Mouse (Mus musculus) right cerebral cortex, postnatal 36 days (tissue): ENCODE data around the gene Havcr2.
A peak's percentile ranks its signal among the peaks of the same experiment; 100 is the strongest.
"Not testable (repeated sequence)": the region's sequence is repeated elsewhere in the genome, so short reads cannot be mapped to it uniquely, and the experiment has no call there.

Experiments used
- DNase-seq, 2 experiments: peaks; one replicate each; pipeline ENCODE4 v3.0.0; 2022; ENCODE audit warnings: low spot score in 2 of 2, mixed read lengths in 1 of 2

Havcr2 gene

GRCm38 (mm10) chr11:46454453-46455045, at the start of gene Havcr2:
Havcr2 (plus strand) TSS chr11:46454935.
- no peak for DNase-seq

- no peak for DNase-seq
These were observed 49.7 kb upstream of the Havcr2 start for GRCm38 (mm10) chr11:46404986-46405385.

- DNase-seq, result no peak
These were observed 48.0 kb upstream of the Havcr2 start for GRCm38 (mm10) chr11:46406721-46407120.

- DNase-seq, result no peak
These were observed 44.6 kb upstream of the Havcr2 start for GRCm38 (mm10) chr11:46410018-46410563.

GRCm38 (mm10) chr11:46418438-46418837, 36.3 kb upstream of the Havcr2 start:
- DNase-seq, result no peak

- no peak for DNase-seq
These were observed 35.9 kb upstream of the Havcr2 start for GRCm38 (mm10) chr11:46418860-46419259.

- no peak for DNase-seq
These were observed 33.4 kb upstream of the Havcr2 start for GRCm38 (mm10) chr11:46421086-46421888.

GRCm38 (mm10) chr11:46428131-46428530, 26.6 kb upstream of the Havcr2 start:
- DNase-seq, result not testable (repeated sequence)

GRCm38 (mm10) chr11:46430123-46430522, 24.6 kb upstream of the Havcr2 start:
- DNase-seq, result no peak

GRCm38 (mm10) chr11:46431129-46431528, 23.6 kb upstream of the Havcr2 start:
- peak; percentile 77 to 89 for DNase-seq

- no peak for DNase-seq
These were observed 19.4 kb upstream of the Havcr2 start for GRCm38 (mm10) chr11:46435363-46435762.

GRCm38 (mm10) chr11:46436760-46437458, 17.8 kb upstream of the Havcr2 start, which contains the start of gene Med7:
Med7 (plus strand) TSS chr11:46436925.
- DNase-seq, result peak; percentile 93 to 97

GRCm38 (mm10) chr11:46437459-46438000, 17.2 kb upstream of the Havcr2 start:
- no peak for DNase-seq

- no peak for DNase-seq
These were observed 15.7 kb upstream of the Havcr2 start for GRCm38 (mm10) chr11:46439005-46439543.

- no peak for DNase-seq
These were observed 13.0 kb upstream of the Havcr2 start for GRCm38 (mm10) chr11:46441774-46442173.

GRCm38 (mm10) chr11:46443152-46443551, 11.6 kb upstream of the Havcr2 start:
- no peak for DNase-seq

- DNase-seq, result no peak
These were observed 10.8 kb upstream of the Havcr2 start for GRCm38 (mm10) chr11:46443979-46444378.

GRCm38 (mm10) chr11:46446150-46446549, 8.6 kb upstream of the Havcr2 start:
- no peak for DNase-seq

- no peak for DNase-seq
These were observed 6.9 kb upstream of the Havcr2 start for GRCm38 (mm10) chr11:46447644-46448484.

- no peak for DNase-seq
These were observed 5.2 kb upstream of the Havcr2 start for GRCm38 (mm10) chr11:46449461-46450080.
